Mouse (Mus musculus) right cerebral cortex, adult 18-20 months (tissue): ENCODE results near the gene Zscan4-ps1.
"Not testable (repeated sequence)": the region's sequence is repeated elsewhere in the genome, so short reads cannot be mapped to it uniquely, and the experiment has no call there.

Experiments used
- DNase-seq: peaks from one replicate; pipeline ENCODE4 v3.0.0; 2022; ENCODE audit warnings: mixed read lengths

Gene Zscan4-ps1

GRCm38 (mm10) chr7:11069591-11069990, at the start of gene Zscan4-ps1:
TSS of gene Zscan4-ps1 (minus strand) at chr7:11069691.
- not testable (repeated sequence) for DNase-seq
